Mouse (Mus musculus) bone marrow macrophage, adult 2 months (primary cell): Measurements from ENCODE around the gene Gm45140. TPM values are rescaled to one million over a fixed set of nuclear protein-coding genes. Genes with fewer than 3 reads are reported as not detected.

Experiments used
- H3K27ac ChIP-seq: 2 replicates; pipeline ENCODE4 v1.5.1; 2012; ENCODE audit warnings: low read depth, low read length; ENCODE audit not compliant: insufficient read depth
- H3K4me1 ChIP-seq: 2 replicates; pipeline ENCODE4 v1.6.1; 2012; ENCODE audit warnings: low read length; ENCODE audit not compliant: control insufficient read depth, insufficient read depth
- H3K4me3 ChIP-seq: 2 replicates; pipeline ENCODE4 v1.5.1; 2012; ENCODE audit warnings: mild to moderate bottlenecking, low read length, moderate library complexity; ENCODE audit not compliant: insufficient read depth
- CTCF ChIP-seq: IDR thresholded peaks from 2 replicates; pipeline ENCODE4 v1.5.1; 2012; ENCODE audit warnings: low read depth, mild to moderate bottlenecking, low read length, moderate library complexity
- POLR2A ChIP-seq: IDR thresholded peaks from 2 replicates; pipeline ENCODE4 v1.6.1; 2012; ENCODE audit warnings: mild to moderate bottlenecking, low read depth, low read length, borderline replicate concordance
- polyA plus RNA-seq: library from polyadenylated mRNA; stranded (reverse); fragments of >200 nt; gene quantifications from 2 replicates; pipeline ENCODE4 v1.2.4, GENCODE M21; 2012; ENCODE audit not compliant: missing spikeins, insufficient read depth, insufficient read length

The Gm45140 gene
- polyA plus RNA-seq, 1 experiment, result 7.9 TPM

DNA sequence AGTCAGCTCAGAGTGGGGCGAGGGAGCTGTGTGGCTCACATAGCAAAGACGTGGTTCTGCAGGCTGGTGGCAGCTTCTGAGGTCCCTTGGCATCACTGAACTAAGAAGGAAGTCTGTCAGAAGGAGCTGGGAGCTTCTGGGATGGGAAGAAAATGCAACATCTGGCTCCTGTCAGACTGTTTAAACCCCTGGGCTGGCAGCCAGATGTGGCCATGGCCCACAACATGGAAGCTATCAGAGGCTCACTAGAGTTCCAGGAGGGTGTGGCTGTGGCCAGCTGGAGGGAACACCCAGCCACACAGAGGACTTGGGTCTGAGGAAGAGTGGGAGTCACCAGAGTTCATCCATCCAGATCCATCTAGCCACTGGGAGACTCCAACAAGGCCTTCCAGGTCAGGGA is 88.7 kb downstream of the Gm45140 start:
- no peak overlapping the region for H3K4me3 ChIP-seq
- H3K4me1 ChIP-seq, result peaks cover 12% of the 10 kb centered on the region
- H3K27ac ChIP-seq, result no peak overlapping the region
- TF ChIP-seq POLR2A, result no peak
- TF ChIP-seq CTCF, result no peak

DNA sequence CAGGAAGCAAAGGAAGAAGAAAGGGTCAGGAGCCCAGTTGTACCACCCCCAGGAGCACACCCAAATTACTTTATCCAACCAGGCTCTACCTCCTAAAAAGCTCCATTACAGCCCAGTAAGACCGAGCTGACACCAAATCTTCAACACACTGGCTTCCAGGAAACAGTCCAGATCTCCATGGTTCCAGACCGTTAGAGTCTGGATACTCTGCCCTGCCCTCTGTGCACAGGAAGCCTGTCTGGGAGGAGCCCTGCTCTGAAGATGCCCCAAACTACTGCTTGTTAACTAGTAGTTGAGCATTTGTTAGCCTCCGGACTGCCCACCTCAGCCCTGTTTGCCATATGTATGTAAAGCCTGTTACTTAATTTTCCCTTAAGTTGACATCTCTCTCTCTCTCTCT is 89.5 kb downstream of the Gm45140 start:
- Histone ChIP-seq H3K27ac (no peak overlapping the region), H3K4me1 (peaks cover 12% of the 10 kb centered on the region), H3K4me3 (no peak overlapping the region)
- TF ChIP-seq CTCF, result no peak
- no peak for TF ChIP-seq POLR2A

DNA sequence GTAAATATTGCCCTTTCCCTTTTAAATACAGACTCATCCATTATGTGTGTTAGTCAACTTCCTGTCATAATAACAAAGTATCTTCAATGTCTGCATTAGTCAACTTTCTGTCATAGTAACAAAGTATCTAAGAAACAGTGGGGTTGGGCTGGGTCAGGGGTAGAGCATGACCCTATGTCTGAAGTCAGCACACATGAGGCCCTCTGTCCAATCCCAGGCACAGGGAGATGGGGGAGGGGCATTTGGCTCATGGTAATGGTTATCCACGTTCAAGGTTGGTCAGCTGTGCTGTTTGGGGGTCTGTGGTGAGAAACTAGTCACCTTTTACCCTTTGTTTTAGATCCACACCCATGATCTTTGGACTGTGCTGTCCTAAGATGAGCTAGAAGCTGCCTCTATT is 90.3 kb downstream of the Gm45140 start:
- H3K4me1 ChIP-seq, result peaks cover 12% of the 10 kb centered on the region
- H3K27ac ChIP-seq, result no peak overlapping the region
- no peak for TF ChIP-seq POLR2A
- TF ChIP-seq CTCF, result no peak
- H3K4me3 ChIP-seq, result no peak overlapping the region

GRCm38 (mm10) chr6:87744632-87745031 is 91.0 kb downstream of the Gm45140 start:
- Histone ChIP-seq H3K4me3 (no peak overlapping the region), H3K27ac (no peak overlapping the region), H3K4me1 (peaks cover 12% of the 10 kb centered on the region)
- no peak for TF ChIP-seq CTCF
- TF ChIP-seq POLR2A, result no peak

DNA sequence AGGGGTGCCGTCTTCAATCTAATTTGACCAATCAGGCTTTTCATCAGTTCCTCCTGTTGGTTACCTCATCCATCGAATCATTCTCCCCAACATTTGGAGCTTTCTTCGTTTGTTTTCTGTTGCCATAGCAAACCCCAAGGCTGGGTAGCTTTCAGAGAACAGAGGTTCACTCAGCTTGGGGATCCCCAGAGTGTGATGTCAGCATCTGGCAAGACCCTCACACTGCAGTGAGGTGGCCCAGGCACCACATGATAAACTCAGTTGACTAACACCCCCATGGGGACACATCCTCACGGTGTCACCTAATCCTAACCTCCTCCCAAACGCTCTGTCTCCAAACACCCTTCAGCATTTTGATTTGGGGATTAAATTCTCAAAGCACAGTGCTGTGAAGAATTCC is 92.3 kb downstream of the Gm45140 start:
- Histone ChIP-seq H3K4me1 (peaks cover 11% of the 10 kb centered on the region), H3K4me3 (no peak overlapping the region), H3K27ac (no peak overlapping the region)
- TF ChIP-seq POLR2A (no peak), CTCF (no peak)

GRCm38 (mm10) chr6:87742804-87743203 is 92.8 kb downstream of the Gm45140 start:
- H3K27ac ChIP-seq, result no peak overlapping the region
- no peak overlapping the region for H3K4me3 ChIP-seq
- H3K4me1 ChIP-seq, result peaks cover 10% of the 10 kb centered on the region
- TF ChIP-seq POLR2A, result no peak
- TF ChIP-seq CTCF, result peak; percentile 69

DNA sequence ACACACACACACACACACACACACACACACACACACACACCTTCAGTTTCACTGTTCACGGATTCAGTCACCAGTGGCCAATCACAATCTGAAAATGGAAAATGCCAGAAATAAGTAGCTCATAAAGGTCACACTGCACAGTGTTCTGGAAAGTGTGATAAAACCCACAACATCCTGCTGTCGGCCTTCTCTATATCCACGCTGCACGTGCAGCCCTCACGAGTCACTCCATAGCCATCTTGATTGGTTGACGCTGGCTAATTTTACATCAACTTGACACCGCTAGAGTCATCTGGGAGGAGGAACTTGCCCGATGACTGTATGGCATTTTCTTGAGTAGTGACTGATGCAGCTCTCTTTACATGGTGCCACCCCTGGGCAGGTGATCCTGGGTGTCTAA is 93.6 kb downstream of the Gm45140 start:
- peaks cover 10% of the 10 kb centered on the region for H3K4me1 ChIP-seq
- no peak overlapping the region for H3K27ac ChIP-seq
- TF ChIP-seq POLR2A, result no peak
- TF ChIP-seq CTCF, result no peak
- no peak overlapping the region for H3K4me3 ChIP-seq

GRCm38 (mm10) chr6:87740496-87740895 is 95.1 kb downstream of the Gm45140 start:
- TF ChIP-seq POLR2A (no peak), CTCF (no peak)
- Histone ChIP-seq H3K4me1 (peaks cover 8% of the 10 kb centered on the region), H3K27ac (no peak overlapping the region), H3K4me3 (no peak overlapping the region)

- Histone ChIP-seq H3K27ac (no peak overlapping the region), H3K4me3 (no peak overlapping the region), H3K4me1 (peaks cover 6% of the 10 kb centered on the region)
- TF ChIP-seq POLR2A, result no peak
- TF ChIP-seq CTCF, result no peak; the same call in 1 of the 2 replicates
Observed at GRCm38 (mm10) chr6:87739898-87740297, 95.7 kb downstream of the Gm45140 start.

Other genes starting within 250 kb of the Gm45140 start
- 0.70 and 1.1 TPM in 2 replicates for gene Prokr1, start 245.1 kb downstream of the Gm45140 start, polyA plus RNA-seq
- gene Aplf, start 163.6 kb downstream of the Gm45140 start, polyA plus RNA-seq, result 8.2 and 9.5 TPM in 2 replicates
- gene Efcc1, start 104.9 kb downstream of the Gm45140 start, polyA plus RNA-seq, result not detected in 2 replicates
- not detected in 2 replicates for gene Gp9, start 57.7 kb downstream of the Gm45140 start, polyA plus RNA-seq
- 78.0 and 91.8 TPM in 2 replicates for gene Rab43, start 23.6 kb downstream of the Gm45140 start, polyA plus RNA-seq
- gene Isy1, start 3.0 kb upstream of the Gm45140 start, polyA plus RNA-seq, result 38.3 and 44.8 TPM in 2 replicates
- gene Cnbp, start 15.3 kb upstream of the Gm45140 start, polyA plus RNA-seq, result 169 and 174 TPM in 2 replicates
- gene Copg1, start 52.0 kb upstream of the Gm45140 start, polyA plus RNA-seq, result 49.5 and 51.7 TPM in 2 replicates
- 20.0 and 21.2 TPM in 2 replicates for gene Hmces, start 78.1 kb upstream of the Gm45140 start, polyA plus RNA-seq
- gene H1fx, start 145.8 kb upstream of the Gm45140 start, polyA plus RNA-seq, result 0.91 and 1.1 TPM in 2 replicates
- 475 and 476 TPM in 2 replicates for gene Rab7, start 209.5 kb upstream of the Gm45140 start, polyA plus RNA-seq
- gene Rpn1, start 248.7 kb upstream of the Gm45140 start, polyA plus RNA-seq, result 148 and 185 TPM in 2 replicates